Mouse (Mus musculus) layer of hippocampus, adult 9-10 months (tissue): ENCODE results near the gene Cfap77.

Experiments
- DNase-seq: peaks from one replicate; pipeline ENCODE4 v3.0.0; 2022; ENCODE audit warnings: low spot score

The Cfap77 gene

DNA sequence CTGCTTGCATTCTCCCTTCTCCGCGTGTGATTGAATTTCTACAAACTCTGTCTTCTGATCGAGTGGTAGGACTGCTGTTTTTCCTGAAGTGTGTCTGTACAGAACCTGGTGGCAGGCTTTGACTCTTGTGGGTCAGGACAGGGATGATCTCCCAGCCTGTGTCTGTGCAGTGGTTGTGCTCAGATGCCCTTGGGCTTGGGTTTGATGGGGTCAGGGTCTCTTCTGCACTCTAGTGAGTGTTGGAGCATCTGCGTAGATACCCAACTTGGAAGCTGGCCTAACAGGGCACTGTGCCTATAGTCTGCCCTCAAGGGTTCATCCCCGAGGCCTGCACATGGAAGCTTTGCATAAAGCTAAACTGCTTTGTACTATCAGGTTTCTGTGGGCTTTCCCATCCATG, 151.0 kb downstream of the Cfap77 start:
- no peak for DNase-seq

DNA sequence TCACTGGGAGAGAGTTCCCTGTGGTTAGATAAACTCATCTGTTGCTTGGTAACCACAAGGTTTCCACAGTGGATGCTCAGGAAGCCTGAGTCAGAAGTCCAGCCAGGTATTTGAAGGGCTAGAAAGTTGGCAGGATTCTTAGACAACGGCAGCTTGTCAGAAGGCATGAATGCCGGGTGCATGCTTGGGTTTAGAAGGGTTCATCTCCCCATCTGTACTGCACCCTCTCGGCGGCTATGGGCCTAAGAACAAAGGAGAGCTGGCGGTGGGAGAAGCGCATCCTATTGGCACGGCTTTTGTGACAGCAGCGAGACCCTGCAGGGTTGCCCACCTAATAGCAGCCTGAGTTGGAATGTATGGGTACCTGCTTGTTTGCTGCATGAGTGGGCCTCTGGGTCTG, 152.6 kb downstream of the Cfap77 start:
- DNase-seq, result no peak

DNA sequence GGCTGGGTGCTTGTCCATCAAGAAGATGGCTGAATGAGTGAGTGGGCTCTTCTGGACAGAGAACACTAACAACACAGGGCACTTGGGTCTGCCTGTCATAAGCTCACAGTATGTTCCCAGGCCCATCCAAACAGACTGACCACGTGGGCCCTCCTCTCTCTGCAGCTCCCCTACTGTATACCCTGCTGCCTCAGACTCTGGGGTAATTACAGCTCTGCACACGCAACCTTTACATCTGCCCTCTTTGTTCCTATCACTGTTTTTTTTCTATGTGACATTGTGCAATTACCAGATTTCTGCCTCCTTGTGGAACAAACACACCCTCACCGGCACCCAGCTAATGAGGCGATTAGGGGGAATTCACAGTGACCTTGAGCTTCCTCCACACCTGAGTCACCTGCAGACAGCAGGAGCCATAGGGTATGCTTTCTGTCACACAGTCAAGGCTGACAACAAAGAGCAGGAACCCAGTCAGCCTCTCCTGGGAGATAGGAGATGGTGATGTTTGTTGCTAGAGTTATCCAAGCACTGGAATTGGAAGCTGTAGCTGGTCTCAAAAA, 157.4 kb downstream of the Cfap77 start:
- DNase-seq, result no peak

DNA sequence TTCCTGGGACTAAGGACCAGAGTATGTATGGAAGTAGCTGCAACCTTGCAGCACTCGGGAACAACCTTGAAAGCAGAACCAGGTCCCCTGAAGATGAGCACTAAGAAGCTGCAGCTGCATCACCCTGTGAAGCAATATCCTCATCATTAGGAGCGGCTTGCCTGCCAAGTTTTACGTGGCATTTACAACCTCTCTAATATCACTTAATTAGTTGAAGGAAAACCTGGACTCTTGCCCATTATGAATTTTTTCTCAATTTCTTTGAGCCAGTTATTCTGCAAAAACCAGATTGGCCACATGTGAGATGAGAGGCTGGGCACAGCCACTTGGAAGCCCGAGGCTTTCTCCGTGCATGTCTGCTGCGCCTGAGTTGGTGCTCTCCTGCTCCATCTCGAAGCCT, 159.0 kb downstream of the Cfap77 start:
- no peak for DNase-seq

DNA sequence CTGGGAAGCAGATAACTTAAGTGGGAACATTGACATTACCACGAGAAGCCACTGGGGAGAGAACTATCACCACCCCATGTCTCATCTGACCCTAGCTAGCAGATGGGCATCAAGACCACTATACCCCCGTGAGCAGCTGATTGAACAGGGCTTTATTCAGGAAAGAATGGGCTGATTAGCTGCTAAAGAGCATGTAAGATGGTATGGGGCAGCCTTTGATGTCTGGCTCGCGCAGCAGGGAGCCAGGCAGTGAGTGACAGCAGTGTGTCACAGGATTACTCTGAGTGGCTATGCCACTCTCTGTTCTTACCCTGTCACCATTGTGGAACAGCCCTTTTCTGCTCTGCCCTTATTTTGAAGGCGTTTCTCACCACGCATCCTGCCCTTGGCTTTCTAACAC, 161.3 kb downstream of the Cfap77 start:
- no peak for DNase-seq

DNA sequence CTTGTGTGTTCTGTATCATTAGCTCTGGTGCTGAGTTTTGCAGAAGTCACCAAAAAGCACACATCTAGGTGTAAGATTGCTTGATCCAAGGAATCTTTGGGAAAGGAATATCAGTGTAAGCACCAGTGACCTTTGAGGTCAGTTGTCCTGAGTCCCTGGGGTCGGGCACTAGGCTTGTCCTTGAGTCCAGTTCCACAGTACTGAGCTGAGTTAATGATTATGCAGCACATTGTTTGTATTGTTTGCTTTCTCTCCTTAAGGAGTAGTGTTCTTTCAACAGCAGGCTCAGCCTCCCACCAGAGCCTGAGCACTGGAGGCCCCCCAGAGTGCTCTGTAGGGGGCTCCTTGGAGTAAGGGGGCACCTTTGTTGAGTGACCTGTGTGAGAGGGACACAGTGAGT, 162.1 kb downstream of the Cfap77 start:
- no peak for DNase-seq

DNA sequence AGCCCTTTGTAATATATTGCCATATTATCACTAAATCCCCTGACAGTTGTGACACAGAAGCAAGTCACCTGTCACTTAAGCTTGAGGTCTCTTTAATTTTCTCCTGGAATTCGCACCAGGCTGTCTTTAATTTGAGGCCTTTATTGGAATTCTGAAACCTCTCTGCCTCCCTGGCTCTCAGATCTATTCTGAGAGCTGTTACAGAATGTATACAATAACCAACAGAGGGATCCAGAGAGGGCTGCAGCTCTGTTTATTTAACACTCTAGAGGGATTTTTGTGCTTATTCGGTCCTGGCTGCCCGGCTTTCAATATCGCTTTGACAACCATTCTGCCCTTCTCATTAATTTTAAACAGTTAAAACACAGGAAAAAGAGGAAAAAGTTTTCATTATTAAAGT, 170.0 kb downstream of the Cfap77 start:
- DNase-seq, result no peak

DNA sequence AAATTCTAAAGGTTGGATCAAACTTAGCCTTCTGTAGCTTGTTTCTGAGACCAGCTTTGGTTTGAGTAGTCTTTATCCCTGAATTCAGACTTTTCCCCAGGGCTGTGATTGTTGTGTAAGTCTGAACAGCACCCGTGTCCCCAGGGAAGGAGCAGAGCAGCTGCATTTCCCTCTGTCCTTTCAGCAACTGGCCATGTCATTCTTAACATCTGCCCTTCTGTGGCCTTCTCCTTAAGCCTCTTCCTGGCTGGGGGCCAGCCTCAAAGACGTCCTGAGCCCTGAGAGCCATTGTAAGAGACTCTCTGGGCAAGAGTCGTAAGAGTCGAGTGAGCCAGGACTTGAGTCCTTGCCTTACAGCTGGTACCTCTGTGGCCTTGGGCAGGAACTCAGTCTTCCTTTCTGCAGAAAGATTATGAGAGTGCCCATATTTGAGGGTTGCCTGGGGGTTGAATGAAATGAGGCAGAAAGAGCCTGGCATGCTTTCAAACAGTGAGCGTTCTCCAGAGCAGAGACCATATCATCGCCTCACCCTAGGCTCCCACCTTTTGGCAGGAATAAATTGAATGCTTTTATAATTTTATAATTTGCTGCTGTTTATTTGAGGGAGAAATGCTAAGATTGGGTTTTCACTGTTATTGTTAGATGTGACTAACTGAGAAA, 171.9 kb downstream of the Cfap77 start:
- DNase-seq, result no peak

DNA sequence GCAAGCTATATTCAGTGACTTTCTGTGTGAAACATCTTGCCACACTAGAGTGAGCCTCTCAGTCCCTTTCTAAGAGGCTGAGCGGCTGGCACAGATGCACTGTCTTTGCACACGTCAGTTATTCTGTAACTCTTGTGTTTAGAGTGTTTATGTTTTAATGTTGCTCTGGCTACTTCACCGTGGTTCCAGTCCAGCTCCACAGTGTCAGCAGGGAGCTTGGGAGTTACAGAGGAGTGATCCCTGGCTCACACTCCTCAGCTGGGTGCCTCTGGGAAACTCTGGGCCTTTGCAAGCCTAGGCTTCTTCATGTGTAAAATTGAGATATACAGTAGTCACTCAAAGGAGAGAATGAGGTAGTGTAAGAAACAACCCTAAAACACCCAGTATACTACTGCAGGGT, 172.8 kb downstream of the Cfap77 start:
- DNase-seq, result no peak

DNA sequence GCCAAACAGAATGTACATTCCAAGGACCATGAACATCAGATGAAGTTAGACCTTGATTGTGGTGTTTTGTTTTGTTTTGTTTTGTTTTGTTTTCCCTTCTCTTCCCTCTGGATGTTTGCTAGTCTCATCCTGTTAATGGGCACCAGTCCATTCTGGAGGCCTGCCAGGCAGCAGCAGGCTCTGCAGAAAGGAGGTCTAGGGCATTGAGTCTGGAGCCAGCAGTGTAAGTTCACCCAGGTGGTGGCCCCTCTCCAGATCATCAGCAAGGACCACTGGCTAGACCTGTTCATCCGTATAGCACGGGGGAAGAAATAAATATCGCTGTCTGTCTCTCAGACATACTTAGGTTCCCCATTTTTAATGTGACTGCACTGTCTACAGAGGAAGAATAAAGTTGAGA, 173.6 kb downstream of the Cfap77 start:
- no peak for DNase-seq
